Mouse (Mus musculus): ENCODE data around the gene Banp. TPM values are rescaled to one million over a fixed set of nuclear protein-coding genes. Genes with fewer than 3 reads are reported as not detected.

Banp gene
- polyA plus RNA-seq, 1 experiment from 2014 or later, result 34.9 TPM

GRCm38 (mm10) chr8:122020050-122020771, 70.7 kb downstream of the Banp start:
- Histone ChIP-seq H3K4me1 (ENCODE audit: control insufficient read depth, insufficient read depth, low read length) (peaks cover 17% of the 10 kb centered on the region; the same call in 1 of the 2 replicates), H3K27me3 (replicated peaks; ENCODE audit: control insufficient read depth, insufficient read depth, low read length) (no peaks in the 10 kb centered on the region), H3K4me3 (ENCODE audit: low read depth, low read length) (no peak overlapping the region), H3K27ac (replicated peaks; ENCODE audit: low read depth, low read length) (no peak overlapping the region), H3K9me3 (ENCODE audit: control insufficient read depth, low read length) (no peaks in the 10 kb centered on the region), H3K36me3 (ENCODE audit: control insufficient read depth, insufficient read depth, low read length) (peaks cover 60% of the 10 kb centered on the region), H3K9ac (ENCODE audit: low read depth, low read length) (no peak overlapping the region), H3K4me2 (ENCODE audit: low read depth, low read length) (no peak overlapping the region)
- ATAC-seq (ENCODE audit: low read depth), result no peak
- DNase-seq (ENCODE audit: low spot score), result no peak
- 73% methylated on average over 8 of the region's 8 CpGs for WGBS

- Histone ChIP-seq H3K4me1 (ENCODE audit: control insufficient read depth, insufficient read depth, low read length) (peaks cover 17% of the 10 kb centered on the region; the same call in 1 of the 2 replicates), H3K4me3 (ENCODE audit: low read depth, low read length) (no peak overlapping the region), H3K9ac (ENCODE audit: low read depth, low read length) (no peak overlapping the region), H3K27ac (replicated peaks; ENCODE audit: low read depth, low read length) (no peak overlapping the region), H3K27me3 (replicated peaks; ENCODE audit: control insufficient read depth, insufficient read depth, low read length) (no peaks in the 10 kb centered on the region), H3K9me3 (ENCODE audit: control insufficient read depth, low read length) (no peaks in the 10 kb centered on the region), H3K36me3 (ENCODE audit: control insufficient read depth, insufficient read depth, low read length) (peaks cover 68% of the 10 kb centered on the region), H3K4me2 (ENCODE audit: low read depth, low read length) (no peak overlapping the region)
- DNase-seq (ENCODE audit: low spot score), result peak; percentile 78
- peak; percentile 66; the same call in 1 of the 2 replicates for ATAC-seq (ENCODE audit: low read depth)
- 81% methylated on average over 2 of the region's 2 CpGs for WGBS
Measured at GRCm38 (mm10) chr8:122021725-122022124, 72.2 kb downstream of the Banp start.

- DNase-seq (ENCODE audit: low spot score) (no peak), ATAC-seq (ENCODE audit: low read depth) (no peak)
- Histone ChIP-seq H3K4me1 (ENCODE audit: control insufficient read depth, insufficient read depth, low read length) (peaks cover 17% of the 10 kb centered on the region; the same call in 1 of the 2 replicates), H3K4me2 (ENCODE audit: low read depth, low read length) (no peak overlapping the region), H3K27ac (replicated peaks; ENCODE audit: low read depth, low read length) (no peak overlapping the region), H3K9me3 (ENCODE audit: control insufficient read depth, low read length) (no peaks in the 10 kb centered on the region), H3K4me3 (ENCODE audit: low read depth, low read length) (no peak overlapping the region), H3K36me3 (ENCODE audit: control insufficient read depth, insufficient read depth, low read length) (peaks cover 68% of the 10 kb centered on the region), H3K27me3 (replicated peaks; ENCODE audit: control insufficient read depth, insufficient read depth, low read length) (no peaks in the 10 kb centered on the region), H3K9ac (ENCODE audit: low read depth, low read length) (no peak overlapping the region)
- 80% methylated on average over 6 of the region's 6 CpGs for WGBS
Measured at GRCm38 (mm10) chr8:122022274-122022673, 72.7 kb downstream of the Banp start.

- no peak for ATAC-seq (ENCODE audit: low read depth)
- no peaks in the 10 kb centered on the region for H3K27me3 ChIP-seq (replicated peaks; ENCODE audit: control insufficient read depth, insufficient read depth, low read length)
- no peak overlapping the region for H3K4me2 ChIP-seq (ENCODE audit: low read depth, low read length)
- H3K27ac ChIP-seq (replicated peaks; ENCODE audit: low read depth, low read length), result no peak overlapping the region
- H3K4me1 ChIP-seq (ENCODE audit: control insufficient read depth, insufficient read depth, low read length), result peaks cover 17% of the 10 kb centered on the region; the same call in 1 of the 2 replicates
- WGBS, result 64% methylated on average over 4 of the region's 4 CpGs
- no peak for DNase-seq (ENCODE audit: low spot score)
- H3K9ac ChIP-seq (ENCODE audit: low read depth, low read length), result no peak overlapping the region
- H3K4me3 ChIP-seq (ENCODE audit: low read depth, low read length), result no peak overlapping the region
- H3K9me3 ChIP-seq (ENCODE audit: control insufficient read depth, low read length), result no peaks in the 10 kb centered on the region
- peaks cover 63% of the 10 kb centered on the region for H3K36me3 ChIP-seq (ENCODE audit: control insufficient read depth, insufficient read depth, low read length)
Measured at GRCm38 (mm10) chr8:122022705-122023104, 73.2 kb downstream of the Banp start.

- no peaks in the 10 kb centered on the region for H3K27me3 ChIP-seq (replicated peaks; ENCODE audit: control insufficient read depth, insufficient read depth, low read length)
- H3K4me3 ChIP-seq (ENCODE audit: low read depth, low read length), result no peak overlapping the region
- WGBS, result 90% methylated on average over 9 of the region's 9 CpGs
- H3K4me2 ChIP-seq (ENCODE audit: low read depth, low read length), result no peak overlapping the region
- no peak for ATAC-seq (ENCODE audit: low read depth)
- H3K36me3 ChIP-seq (ENCODE audit: control insufficient read depth, insufficient read depth, low read length), result peaks cover 51% of the 10 kb centered on the region
- no peak for DNase-seq (ENCODE audit: low spot score)
- no peaks in the 10 kb centered on the region for H3K9me3 ChIP-seq (ENCODE audit: control insufficient read depth, low read length)
- H3K4me1 ChIP-seq (ENCODE audit: control insufficient read depth, insufficient read depth, low read length), result peaks cover 6% of the 10 kb centered on the region; the same call in 1 of the 2 replicates
- no peak overlapping the region for H3K9ac ChIP-seq (ENCODE audit: low read depth, low read length)
- no peak overlapping the region for H3K27ac ChIP-seq (replicated peaks; ENCODE audit: low read depth, low read length)
Measured at GRCm38 (mm10) chr8:122025546-122025945, 76.0 kb downstream of the Banp start.

GRCm38 (mm10) chr8:122028116-122028515, 78.6 kb downstream of the Banp start:
- ATAC-seq (ENCODE audit: low read depth), result no peak
- no peaks in the 10 kb centered on the region for H3K27me3 ChIP-seq (replicated peaks; ENCODE audit: control insufficient read depth, insufficient read depth, low read length)
- H3K9me3 ChIP-seq (ENCODE audit: control insufficient read depth, low read length), result no peaks in the 10 kb centered on the region
- 74% methylated on average over 4 of the region's 4 CpGs for WGBS
- H3K27ac ChIP-seq (replicated peaks; ENCODE audit: low read depth, low read length), result no peak overlapping the region
- H3K36me3 ChIP-seq (ENCODE audit: control insufficient read depth, insufficient read depth, low read length), result peaks cover 39% of the 10 kb centered on the region
- H3K9ac ChIP-seq (ENCODE audit: low read depth, low read length), result no peak overlapping the region
- no peak overlapping the region for H3K4me3 ChIP-seq (ENCODE audit: low read depth, low read length)
- no peak overlapping the region for H3K4me2 ChIP-seq (ENCODE audit: low read depth, low read length)
- no peak for DNase-seq (ENCODE audit: low spot score)
- H3K4me1 ChIP-seq (ENCODE audit: control insufficient read depth, insufficient read depth, low read length), result no peaks in the 10 kb centered on the region; the same call in 1 of the 2 replicates

GRCm38 (mm10) chr8:122030965-122031364, 81.4 kb downstream of the Banp start:
- Histone ChIP-seq H3K27me3 (replicated peaks; ENCODE audit: control insufficient read depth, insufficient read depth, low read length) (no peaks in the 10 kb centered on the region), H3K9ac (ENCODE audit: low read depth, low read length) (no peak overlapping the region), H3K4me2 (ENCODE audit: low read depth, low read length) (no peak overlapping the region), H3K4me1 (ENCODE audit: control insufficient read depth, insufficient read depth, low read length) (no peaks in the 10 kb centered on the region; the same call in 1 of the 2 replicates), H3K9me3 (ENCODE audit: control insufficient read depth, low read length) (no peaks in the 10 kb centered on the region), H3K36me3 (ENCODE audit: control insufficient read depth, insufficient read depth, low read length) (peaks cover 12% of the 10 kb centered on the region), H3K4me3 (ENCODE audit: low read depth, low read length) (no peak overlapping the region), H3K27ac (replicated peaks; ENCODE audit: low read depth, low read length) (no peak overlapping the region; the same call in 1 of the 2 replicates)
- WGBS, result 29% methylated on average over 7 of the region's 7 CpGs
- DNase-seq (ENCODE audit: low spot score) (peak; percentile 67), ATAC-seq (ENCODE audit: low read depth) (peak; percentile 55; the same call in 1 of the 2 replicates)

- Histone ChIP-seq H3K27ac (replicated peaks; ENCODE audit: low read depth, low read length) (no peak overlapping the region), H3K36me3 (ENCODE audit: control insufficient read depth, insufficient read depth, low read length) (no peaks in the 10 kb centered on the region), H3K27me3 (replicated peaks; ENCODE audit: control insufficient read depth, insufficient read depth, low read length) (no peaks in the 10 kb centered on the region), H3K9me3 (ENCODE audit: control insufficient read depth, low read length) (no peaks in the 10 kb centered on the region), H3K4me1 (ENCODE audit: control insufficient read depth, insufficient read depth, low read length) (no peaks in the 10 kb centered on the region; the same call in 1 of the 2 replicates), H3K4me2 (ENCODE audit: low read depth, low read length) (no peak overlapping the region), H3K9ac (ENCODE audit: low read depth, low read length) (no peak overlapping the region), H3K4me3 (ENCODE audit: low read depth, low read length) (no peak overlapping the region)
- DNase-seq (ENCODE audit: low spot score) (no peak), ATAC-seq (ENCODE audit: low read depth) (no peak)
- 55% methylated on average over 9 of the region's 9 CpGs for WGBS
Measured at GRCm38 (mm10) chr8:122032741-122033140, 83.2 kb downstream of the Banp start.

- Histone ChIP-seq H3K27me3 (replicated peaks; ENCODE audit: control insufficient read depth, insufficient read depth, low read length) (no peaks in the 10 kb centered on the region), H3K4me1 (ENCODE audit: control insufficient read depth, insufficient read depth, low read length) (no peaks in the 10 kb centered on the region; the same call in 1 of the 2 replicates), H3K27ac (replicated peaks; ENCODE audit: low read depth, low read length) (no peak overlapping the region), H3K9me3 (ENCODE audit: control insufficient read depth, low read length) (no peaks in the 10 kb centered on the region), H3K4me2 (ENCODE audit: low read depth, low read length) (no peak overlapping the region), H3K9ac (ENCODE audit: low read depth, low read length) (no peak overlapping the region), H3K4me3 (ENCODE audit: low read depth, low read length) (no peak overlapping the region), H3K36me3 (ENCODE audit: control insufficient read depth, insufficient read depth, low read length) (no peaks in the 10 kb centered on the region)
- 64% methylated on average over 7 of the region's 7 CpGs for WGBS
- ATAC-seq (ENCODE audit: low read depth) (no peak), DNase-seq (ENCODE audit: low spot score) (peak; percentile 16)
Measured at GRCm38 (mm10) chr8:122035543-122035942, 86.0 kb downstream of the Banp start.
